Mouse (Mus musculus) spleen, adult 2 months (tissue): Measurements from ENCODE around the gene Plch2. TPM values are rescaled to one million over a fixed set of nuclear protein-coding genes. Genes with fewer than 3 reads are reported as not detected.

Experiments used
- DNase-seq, 2 experiments: peaks; one replicate each; pipeline versions ENCODE4 v3.0.0 to v3.0.0-alpha.2; 2012 to 2021; ENCODE audit warnings: low spot score in 2 of 2, low read depth in 1 of 2
- H3K27ac ChIP-seq: fragments of 200-500 bp; 2 replicates; pipeline ENCODE4 v1.5.1; 2012; ENCODE audit warnings: low read length, inconsistent platforms; ENCODE audit not compliant: insufficient read depth
- H3K27me3 ChIP-seq: fragments of 200-500 bp; 2 replicates; pipeline ENCODE4 v1.6.1; 2012; ENCODE audit warnings: mild to moderate bottlenecking, moderate library complexity, low read length, inconsistent platforms; ENCODE audit not compliant: control insufficient read depth, insufficient read depth
- H3K36me3 ChIP-seq: fragments of 200-500 bp; 2 replicates; pipeline ENCODE4 v1.6.1; 2012; ENCODE audit warnings: mild to moderate bottlenecking, low read length, inconsistent platforms; ENCODE audit not compliant: control insufficient read depth, insufficient read depth
- H3K4me1 ChIP-seq: fragments of 200-500 bp; 2 replicates; pipeline ENCODE4 v1.6.1; 2011; ENCODE audit warnings: inconsistent platforms; ENCODE audit not compliant: control insufficient read depth, insufficient read depth, insufficient read length
- H3K4me3 ChIP-seq: fragments of 200-500 bp; 2 replicates; pipeline ENCODE4 v1.5.1; 2011; ENCODE audit warnings: mild to moderate bottlenecking, inconsistent platforms; ENCODE audit not compliant: insufficient read depth, insufficient read length; ENCODE audit errors: extremely low read depth
- CTCF ChIP-seq: fragments of 200-500 bp; IDR thresholded peaks from 2 replicates; pipeline ENCODE4 v1.5.1; 2011; ENCODE audit warnings: mild to moderate bottlenecking, inconsistent platforms; ENCODE audit not compliant: insufficient read depth, insufficient read length, insufficient replicate concordance; ENCODE audit errors: extremely low read depth
- POLR2A ChIP-seq: fragments of 200-500 bp; IDR thresholded peaks from 2 replicates; pipeline ENCODE4 v1.6.1; 2011; ENCODE audit warnings: low read depth, low read length, inconsistent platforms
- WGBS: fragments of 180-500 bp; shearing (Covaris S2); methylation state at CpG from one replicate; pipeline ENCODE4 v1.1.7; 2018; 5-methylcytosine and 5-hydroxymethylcytosine counted together
- polyA plus RNA-seq: library from polyadenylated mRNA; depleted of rRNA; stranded (reverse); fragments of >200 nt; gene quantifications from 2 replicates; pipeline ENCODE4 v1.2.3, GENCODE M21; 2012

The Plch2 gene
- polyA plus RNA-seq, 1 experiment = 0.20 TPM

- H3K27me3 ChIP-seq = no peaks in the 10 kb centered on the region
- H3K36me3 ChIP-seq = peaks cover 65% of the 10 kb centered on the region
- H3K4me3 ChIP-seq = no peak overlapping the region
- no peaks in the 10 kb centered on the region for H3K4me1 ChIP-seq
- WGBS = 95% methylated on average over 9 of the region's 9 CpGs
- H3K27ac ChIP-seq = no peak overlapping the region
- DNase-seq = no peak
- no peak for TF ChIP-seq POLR2A
- TF ChIP-seq CTCF = no peak
Measured at GRCm38 (mm10) chr4:155075137-155075536, 18.6 kb upstream of the Plch2 start.

GRCm38 (mm10) chr4:155074418-155074817 lies 17.8 kb upstream of the Plch2 start:
- no peaks in the 10 kb centered on the region for H3K4me1 ChIP-seq
- H3K27ac ChIP-seq = no peak overlapping the region
- H3K36me3 ChIP-seq = peaks cover 62% of the 10 kb centered on the region
- 88% methylated on average over 9 of the region's 9 CpGs for WGBS
- H3K4me3 ChIP-seq = no peak overlapping the region
- DNase-seq = no peak
- TF ChIP-seq CTCF (no peak), POLR2A (no peak)
- no peaks in the 10 kb centered on the region for H3K27me3 ChIP-seq

- 93% methylated on average over 5 of the region's 5 CpGs for WGBS
- Histone ChIP-seq H3K27me3 (no peaks in the 10 kb centered on the region), H3K4me1 (peaks cover 8% of the 10 kb centered on the region; the same call in 1 of the 2 replicates), H3K36me3 (peaks cover 46% of the 10 kb centered on the region), H3K27ac (no peak overlapping the region), H3K4me3 (no peak overlapping the region)
- TF ChIP-seq CTCF (no peak), POLR2A (no peak)
- no peak for DNase-seq
Measured at GRCm38 (mm10) chr4:155070921-155071320, 14.3 kb upstream of the Plch2 start.

GRCm38 (mm10) chr4:155070199-155070598 lies 13.6 kb upstream of the Plch2 start:
- DNase-seq = no peak
- Histone ChIP-seq H3K27me3 (no peaks in the 10 kb centered on the region), H3K4me3 (no peak overlapping the region), H3K36me3 (peaks cover 40% of the 10 kb centered on the region), H3K4me1 (peaks cover 8% of the 10 kb centered on the region; the same call in 1 of the 2 replicates), H3K27ac (no peak overlapping the region)
- 93% methylated on average over 13 of the region's 13 CpGs for WGBS
- TF ChIP-seq POLR2A (no peak), CTCF (no peak)

- TF ChIP-seq CTCF (no peak), POLR2A (no peak)
- Histone ChIP-seq H3K4me1 (peaks cover 8% of the 10 kb centered on the region; the same call in 1 of the 2 replicates), H3K27me3 (no peaks in the 10 kb centered on the region), H3K27ac (no peak overlapping the region), H3K36me3 (peaks cover 33% of the 10 kb centered on the region), H3K4me3 (no peak overlapping the region)
- WGBS = 90% methylated on average over 6 of the region's 6 CpGs
- no peak for DNase-seq
Measured at GRCm38 (mm10) chr4:155069191-155069590, 12.6 kb upstream of the Plch2 start.

- Histone ChIP-seq H3K4me1 (peaks cover 8% of the 10 kb centered on the region; the same call in 1 of the 2 replicates), H3K4me3 (no peak overlapping the region), H3K27ac (no peak overlapping the region), H3K36me3 (peaks cover 29% of the 10 kb centered on the region), H3K27me3 (no peaks in the 10 kb centered on the region)
- WGBS = 94% methylated on average over 20 of the region's 20 CpGs
- TF ChIP-seq CTCF (no peak), POLR2A (no peak)
- DNase-seq = no peak
Measured at GRCm38 (mm10) chr4:155068357-155068972, 11.9 kb upstream of the Plch2 start.

- TF ChIP-seq CTCF (no peak), POLR2A (peak; percentile 69)
- WGBS = under 1% methylated on average over 48 of the region's 48 CpGs
- Histone ChIP-seq H3K4me1 (peaks cover 8% of the 10 kb centered on the region; the same call in 1 of the 2 replicates), H3K27ac (peak within 1 kb of the TSS; percentile 72), H3K27me3 (no peaks in the 10 kb centered on the region), H3K4me3 (peak within 1 kb of the TSS; percentile 86), H3K36me3 (peaks cover 20% of the 10 kb centered on the region)
- peak; percentile 92 to 96 for DNase-seq
Measured at GRCm38 (mm10) chr4:155066834-155067522, 10.4 kb upstream of the Plch2 start, which contains the start of gene Pex10. TSS of gene Pex10 (plus strand) at chr4:155067016.
